Mouse (Mus musculus) liver, adult (tissue): ENCODE data around the gene Dlg5.

Experiments
- GATA4 ChIP-seq: IDR thresholded peaks from 2 replicates; pipeline ENCODE4 v1.6.1; 2014; ENCODE audit warnings: mild to moderate bottlenecking, low read length; ENCODE audit not compliant: insufficient replicate concordance

Dlg5 gene

DNA sequence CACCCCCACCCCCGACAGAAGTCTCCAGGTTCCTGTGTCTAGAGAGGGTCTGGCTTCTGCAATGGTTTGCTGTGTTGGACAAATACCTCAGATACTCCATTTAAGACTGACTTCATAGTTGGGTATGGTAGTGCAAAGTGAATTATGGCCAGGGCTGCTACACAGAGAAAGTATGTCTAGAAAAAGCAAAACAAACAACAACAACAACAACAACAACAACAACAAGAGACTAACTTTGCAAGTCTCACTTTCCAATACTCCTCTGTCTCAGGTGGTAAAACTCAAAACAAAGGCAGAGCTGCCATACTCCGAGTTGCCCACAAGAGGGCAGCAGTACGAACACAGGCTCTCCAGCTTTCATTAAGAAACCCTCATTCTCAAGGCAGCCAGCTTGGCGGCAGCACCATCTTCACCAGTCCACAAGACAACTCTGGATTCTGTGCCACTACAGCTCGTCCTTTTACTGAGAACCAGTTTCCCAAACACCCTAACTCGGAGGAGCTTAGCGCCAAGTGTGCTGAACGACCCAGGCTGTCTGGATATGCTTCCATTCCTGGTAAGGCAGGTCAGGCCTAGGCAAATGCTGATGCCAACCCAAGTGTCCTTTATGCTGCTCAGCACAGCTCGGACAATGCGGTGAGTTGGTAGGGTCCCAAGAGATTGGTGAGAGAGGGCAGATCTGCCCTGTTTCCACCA is 63.8 kb downstream of the Dlg5 start:
- TF ChIP-seq GATA4, result no peak

GRCm38 (mm10) chr14:24179466-24179991 is 66.2 kb downstream of the Dlg5 start:
- no peak for TF ChIP-seq GATA4

DNA sequence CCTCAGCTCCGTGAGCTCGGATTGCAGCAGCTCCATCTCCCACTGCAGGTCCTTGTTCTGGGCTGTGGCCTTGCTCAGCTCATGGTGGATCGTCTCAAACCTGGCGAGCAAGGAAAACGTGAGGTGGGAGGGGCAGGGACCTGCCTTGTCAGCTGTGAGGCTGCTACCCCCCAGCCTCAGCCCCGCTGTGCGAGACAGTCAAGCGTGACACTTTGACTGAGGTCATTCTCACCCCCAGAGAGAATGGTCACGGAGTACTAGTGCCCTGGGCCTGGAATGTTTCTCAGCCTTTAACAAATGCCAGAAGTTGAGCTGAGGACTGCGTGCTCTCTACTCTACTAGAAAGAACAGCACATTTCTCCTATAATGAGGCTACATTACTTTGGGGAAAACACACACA is 69.1 kb downstream of the Dlg5 start:
- TF ChIP-seq GATA4, result no peak

GRCm38 (mm10) chr14:24173326-24173725 is 72.4 kb downstream of the Dlg5 start:
- TF ChIP-seq GATA4, result no peak

GRCm38 (mm10) chr14:24171639-24172311 is 73.9 kb downstream of the Dlg5 start:
- no peak for TF ChIP-seq GATA4

DNA sequence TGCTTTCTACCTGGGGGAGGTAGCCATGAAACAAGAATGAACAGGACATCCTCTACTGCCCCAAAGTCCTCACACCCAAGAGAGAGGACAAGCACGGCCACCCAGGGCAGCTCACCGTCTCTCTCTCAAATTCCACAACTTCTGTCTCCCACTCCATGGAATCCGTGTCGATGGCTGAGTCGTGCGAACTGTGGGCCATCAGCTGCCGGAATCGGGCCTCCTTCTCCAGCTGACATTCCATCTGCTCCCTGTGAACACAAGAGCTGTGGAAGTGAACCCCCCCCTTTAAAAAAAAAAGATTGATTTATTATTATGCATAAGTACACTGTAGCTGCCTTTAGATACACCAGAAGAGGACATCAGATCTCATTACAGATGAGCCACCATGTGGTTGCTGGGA is 79.7 kb downstream of the Dlg5 start:
- TF ChIP-seq GATA4, result no peak

GRCm38 (mm10) chr14:24164721-24165367 is 80.9 kb downstream of the Dlg5 start:
- no peak for TF ChIP-seq GATA4

GRCm38 (mm10) chr14:24162856-24163255 is 82.9 kb downstream of the Dlg5 start:
- no peak for TF ChIP-seq GATA4

GRCm38 (mm10) chr14:24148892-24149291 is 96.8 kb downstream of the Dlg5 start:
- TF ChIP-seq GATA4, result no peak

GRCm38 (mm10) chr14:24144821-24145220 is 100.9 kb downstream of the Dlg5 start:
- TF ChIP-seq GATA4, result no peak

GRCm38 (mm10) chr14:24144421-24144820 is 101.3 kb downstream of the Dlg5 start:
- TF ChIP-seq GATA4, result no peak

DNA sequence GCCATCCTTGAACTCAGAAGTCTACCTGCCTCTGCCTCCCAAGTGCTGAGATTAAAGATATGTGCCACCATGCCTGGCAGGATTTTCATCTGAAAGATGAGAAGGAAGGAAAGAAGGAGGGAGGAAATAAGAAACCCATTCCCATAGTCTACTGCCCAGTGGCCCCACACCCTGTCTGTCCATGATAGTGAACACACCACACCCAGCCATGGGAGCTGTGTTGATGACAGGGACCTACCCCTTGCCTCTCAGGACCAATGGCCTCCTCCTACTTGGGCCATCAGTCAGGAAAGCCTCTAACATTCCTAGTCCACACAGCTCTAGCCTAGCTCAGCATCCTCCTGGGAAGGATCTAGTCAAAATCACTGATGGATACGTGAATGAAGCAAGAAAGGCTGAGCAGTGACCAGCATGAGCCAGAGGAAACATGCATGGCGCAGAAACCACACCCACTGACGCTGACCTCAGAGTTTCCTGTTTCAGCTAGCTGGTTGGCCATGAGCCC is 102.7 kb downstream of the Dlg5 start:
- TF ChIP-seq GATA4, result no peak

DNA sequence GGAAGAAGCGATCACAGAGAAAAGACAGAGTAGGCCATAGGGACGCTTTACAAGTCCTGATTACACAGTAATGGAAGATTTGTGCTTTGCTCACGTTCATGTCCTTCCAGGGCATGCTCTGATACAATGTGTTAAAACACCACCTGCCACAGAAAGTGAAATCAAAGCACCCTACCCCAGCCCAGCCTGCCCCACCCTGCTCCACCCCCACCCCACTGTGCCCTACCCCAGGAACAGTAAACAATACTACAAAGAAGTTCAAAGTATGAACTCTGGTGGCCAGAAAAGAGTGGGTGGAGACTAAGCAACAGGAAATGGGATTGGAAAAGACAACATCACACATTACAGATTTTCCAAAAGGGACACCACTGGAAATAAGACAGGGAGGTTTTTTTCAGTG is 104.0 kb downstream of the Dlg5 start:
- no peak for TF ChIP-seq GATA4

GRCm38 (mm10) chr14:24140297-24140812 is 105.4 kb downstream of the Dlg5 start:
- no peak for TF ChIP-seq GATA4

DNA sequence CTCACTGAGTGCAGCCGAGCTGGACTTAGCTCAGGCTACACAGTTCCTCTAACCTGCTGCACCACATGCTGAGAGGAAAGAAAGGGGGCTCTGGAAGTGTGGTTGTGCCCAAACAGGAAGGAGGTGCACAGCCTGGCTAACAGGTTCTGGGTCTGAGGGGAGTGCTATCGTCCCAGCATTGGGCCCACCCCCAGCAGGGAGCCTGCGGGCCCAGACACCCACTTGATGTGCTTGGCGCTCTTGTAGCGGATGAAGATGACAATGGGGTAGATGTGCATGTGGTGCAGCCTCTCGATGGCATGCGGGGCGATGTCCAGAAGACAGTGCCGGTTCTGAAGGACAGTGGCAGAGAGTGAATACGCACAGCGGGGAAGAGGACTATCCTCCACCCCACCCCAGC is 108.8 kb downstream of the Dlg5 start:
- no peak for TF ChIP-seq GATA4
